Mouse (Mus musculus): ENCODE measurements around the gene Trdn. TPM values are rescaled to one million over a fixed set of nuclear protein-coding genes. Genes with fewer than 3 reads are reported as not detected.

Gene Trdn
- polyA plus RNA-seq (2012; fragmentation: generic; extraction: Trizol) = 10.8 TPM

DNA sequence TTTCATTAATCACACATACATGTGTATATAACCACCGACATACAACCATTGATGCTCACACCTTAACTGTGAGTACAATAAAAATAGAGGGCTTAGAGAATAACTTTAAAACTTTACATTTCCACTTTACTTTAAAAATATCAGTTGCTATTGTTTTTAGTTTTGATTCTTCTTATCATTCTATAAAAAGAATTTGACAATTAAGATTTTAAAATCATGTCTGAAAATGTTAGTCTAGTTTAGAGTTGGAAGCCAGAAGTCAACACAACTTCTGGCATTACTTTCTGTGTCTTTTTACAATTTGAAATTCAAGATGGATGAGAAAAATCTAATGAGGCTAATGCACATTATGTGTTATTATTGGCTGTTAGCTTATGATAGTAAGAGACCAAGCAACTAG lies at the start of gene Trdn:
TSS of gene Trdn (plus strand) at position 301 of the 400 bp plus-strand sequence.
- no peak within 1 kb of the TSS for H3K4me3 ChIP-seq
- H3K79me2 ChIP-seq (ENCODE audit: control insufficient read depth, insufficient read depth) = no peaks in the 10 kb centered on the region
- no peaks in the 10 kb centered on the region for H3K27me3 ChIP-seq (ENCODE audit: control insufficient read depth, insufficient read depth, insufficient read length)
- H3K36me3 ChIP-seq (ENCODE audit: control insufficient read depth, insufficient read depth) = no peaks in the 10 kb centered on the region
- H3ac ChIP-seq (ENCODE audit: control insufficient read depth, insufficient read length) = no peak within 1 kb of the TSS
- H3K4me2 ChIP-seq (ENCODE audit: low read depth) = no peak within 1 kb of the TSS
- TF ChIP-seq CEBPB (IDR thresholded peaks at IDR 0.05; ENCODE audit: insufficient read depth, poor library complexity, severe bottlenecking) = no peak
- no peak for TF ChIP-seq POLR2A (IDR thresholded peaks at IDR 0.05; ENCODE audit: insufficient read length, low read depth)
- TF ChIP-seq TCF3 (IDR thresholded peaks at IDR 0.05; ENCODE audit: insufficient read length, low read depth) = no peak
- no peak for TF ChIP-seq TCF12 (IDR thresholded peaks at IDR 0.05; ENCODE audit: insufficient read depth, poor library complexity, severe bottlenecking)
- TF ChIP-seq E2F4 (IDR thresholded peaks at IDR 0.05; ENCODE audit: insufficient read depth) = no peak
- TF ChIP-seq REST (IDR thresholded peaks at IDR 0.05; ENCODE audit: insufficient read depth, insufficient read length) = no peak
- TF ChIP-seq USF1 (IDR thresholded peaks at IDR 0.05; ENCODE audit: low read depth) = no peak
- no peak for TF ChIP-seq MYOD1 (IDR thresholded peaks at IDR 0.05; ENCODE audit: control insufficient read depth in 1 of 3, insufficient read length in 2 of 3, low read depth in 2 of 3)
- TF ChIP-seq MYOG (IDR thresholded peaks at IDR 0.05; ENCODE audit: control insufficient read depth in 1 of 3, insufficient read depth in 1 of 3, insufficient read length in 2 of 3, low read depth in 2 of 3) = no peak
- TF ChIP-seq MAX (IDR thresholded peaks at IDR 0.05; ENCODE audit: low read depth) = no peak
- TF ChIP-seq POLR2AphosphoS2 (IDR thresholded peaks at IDR 0.05; ENCODE audit: insufficient read length, low read depth) = no peak
- no peak for TF ChIP-seq SRF (IDR thresholded peaks at IDR 0.05; ENCODE audit: control insufficient read depth, insufficient read length, low read depth)

GRCm38 (mm10) chr10:33060771-33061170 lies 19.6 kb upstream of the Trdn start:
- H3K27me3 ChIP-seq (ENCODE audit: control insufficient read depth, insufficient read depth, insufficient read length) = no peaks in the 10 kb centered on the region
- no peaks in the 10 kb centered on the region for H3K79me2 ChIP-seq (ENCODE audit: control insufficient read depth, insufficient read depth)
- H3K4me3 ChIP-seq = no peak overlapping the region
- TF ChIP-seq MYOG (IDR thresholded peaks at IDR 0.05; ENCODE audit: control insufficient read depth in 1 of 3, insufficient read depth in 1 of 3, insufficient read length in 2 of 3, low read depth in 2 of 3) (no peak), TCF12 (IDR thresholded peaks at IDR 0.05; ENCODE audit: insufficient read depth, poor library complexity, severe bottlenecking) (no peak), SRF (IDR thresholded peaks at IDR 0.05; ENCODE audit: control insufficient read depth, insufficient read length, low read depth) (no peak), USF1 (IDR thresholded peaks at IDR 0.05; ENCODE audit: low read depth) (no peak), POLR2A (IDR thresholded peaks at IDR 0.05; ENCODE audit: insufficient read length, low read depth) (no peak), MAX (IDR thresholded peaks at IDR 0.05; ENCODE audit: low read depth) (no peak), MYOD1 (IDR thresholded peaks at IDR 0.05; ENCODE audit: control insufficient read depth in 1 of 3, insufficient read length in 2 of 3, low read depth in 2 of 3) (no peak)
- no peak overlapping the region for H3ac ChIP-seq (ENCODE audit: control insufficient read depth, insufficient read length)
- no peaks in the 10 kb centered on the region for H3K36me3 ChIP-seq (ENCODE audit: control insufficient read depth, insufficient read depth)
- H3K4me2 ChIP-seq (ENCODE audit: low read depth) = no peak overlapping the region

DNA sequence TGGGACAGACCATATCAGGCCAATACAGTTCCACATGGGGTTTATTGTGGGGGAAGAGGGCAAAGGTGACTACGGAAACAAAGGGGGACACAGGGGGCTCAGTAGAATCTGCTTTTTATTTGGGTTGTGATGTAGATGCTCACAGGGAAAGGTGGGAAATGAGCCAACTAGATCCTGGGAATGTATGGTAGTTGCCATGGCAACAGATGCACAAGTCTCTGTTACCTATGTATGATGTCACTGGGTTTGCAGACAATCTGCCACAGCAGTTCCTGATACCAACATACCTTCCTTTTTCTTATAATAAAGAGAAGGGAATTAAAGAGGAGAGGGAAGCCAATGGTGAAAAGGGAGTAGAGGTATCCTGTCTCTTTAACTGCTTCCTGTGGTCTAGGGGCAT lies 14.8 kb upstream of the Trdn start:
- Histone ChIP-seq H3K36me3 (ENCODE audit: control insufficient read depth, insufficient read depth) (no peaks in the 10 kb centered on the region), H3K4me3 (no peak overlapping the region), H3K79me2 (ENCODE audit: control insufficient read depth, insufficient read depth) (no peaks in the 10 kb centered on the region), H3K4me2 (ENCODE audit: low read depth) (no peak overlapping the region), H3ac (ENCODE audit: control insufficient read depth, insufficient read length) (no peak overlapping the region), H3K27me3 (ENCODE audit: control insufficient read depth, insufficient read depth, insufficient read length) (no peaks in the 10 kb centered on the region)
- no peak for TF ChIP-seq POLR2AphosphoS2 (IDR thresholded peaks at IDR 0.05; ENCODE audit: insufficient read length, low read depth)
- TF ChIP-seq SRF (IDR thresholded peaks at IDR 0.05; ENCODE audit: control insufficient read depth, insufficient read length, low read depth) = no peak
- no peak for TF ChIP-seq MYOD1 (IDR thresholded peaks at IDR 0.05; ENCODE audit: control insufficient read depth in 1 of 3, insufficient read length in 2 of 3, low read depth in 2 of 3)
- TF ChIP-seq E2F4 (IDR thresholded peaks at IDR 0.05; ENCODE audit: insufficient read depth) = no peak

DNA sequence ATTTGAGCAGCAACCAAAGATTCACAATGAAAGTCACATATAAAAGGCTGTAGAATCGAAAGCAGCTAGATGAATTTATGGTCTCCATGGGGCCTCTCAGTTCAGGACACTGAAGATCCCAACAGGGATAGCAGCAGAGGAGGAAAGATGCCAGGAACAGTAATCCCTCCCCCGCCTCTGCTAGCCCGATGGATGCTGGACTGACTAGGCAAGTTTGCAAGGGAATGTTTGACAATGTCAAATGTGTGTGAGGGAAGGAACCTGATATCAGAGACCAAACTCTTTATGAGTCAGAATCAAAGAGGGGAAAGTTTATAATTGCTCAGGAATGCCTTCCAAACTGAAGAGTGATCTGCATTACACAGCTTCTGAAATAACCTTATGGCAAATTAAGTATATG lies 7.2 kb upstream of the Trdn start:
- no peaks in the 10 kb centered on the region for H3K79me2 ChIP-seq (ENCODE audit: control insufficient read depth, insufficient read depth)
- H3ac ChIP-seq (ENCODE audit: control insufficient read depth, insufficient read length) = no peak overlapping the region
- H3K27me3 ChIP-seq (ENCODE audit: control insufficient read depth, insufficient read depth, insufficient read length) = no peaks in the 10 kb centered on the region
- TF ChIP-seq MYOD1 (IDR thresholded peaks at IDR 0.05; ENCODE audit: control insufficient read depth in 1 of 3, insufficient read length in 2 of 3, low read depth in 2 of 3) = peak in 2 of 3 experiments; percentile 18 to 35
- TF ChIP-seq TCF12 (IDR thresholded peaks at IDR 0.05; ENCODE audit: insufficient read depth, poor library complexity, severe bottlenecking) = no peak
- H3K4me3 ChIP-seq = no peak overlapping the region
- H3K4me2 ChIP-seq (ENCODE audit: low read depth) = peak overlapping the region; percentile 37
- no peaks in the 10 kb centered on the region for H3K36me3 ChIP-seq (ENCODE audit: control insufficient read depth, insufficient read depth)

- no peak overlapping the region for H3ac ChIP-seq (ENCODE audit: control insufficient read depth, insufficient read length)
- no peak overlapping the region for H3K4me2 ChIP-seq (ENCODE audit: low read depth)
- no peak for TF ChIP-seq REST (IDR thresholded peaks at IDR 0.05; ENCODE audit: insufficient read depth, insufficient read length)
- no peak for TF ChIP-seq TCF3 (IDR thresholded peaks at IDR 0.05; ENCODE audit: insufficient read length, low read depth)
- no peak for TF ChIP-seq CEBPB (IDR thresholded peaks at IDR 0.05; ENCODE audit: insufficient read depth, poor library complexity, severe bottlenecking)
- TF ChIP-seq MYOG (IDR thresholded peaks at IDR 0.05; ENCODE audit: control insufficient read depth in 1 of 3, insufficient read depth in 1 of 3, insufficient read length in 2 of 3, low read depth in 2 of 3) = no peak
- no peak for TF ChIP-seq USF1 (IDR thresholded peaks at IDR 0.05; ENCODE audit: low read depth)
- TF ChIP-seq SRF (IDR thresholded peaks at IDR 0.05; ENCODE audit: control insufficient read depth, insufficient read length, low read depth) = no peak
- no peak for TF ChIP-seq MAX (IDR thresholded peaks at IDR 0.05; ENCODE audit: low read depth)
- TF ChIP-seq POLR2A (IDR thresholded peaks at IDR 0.05; ENCODE audit: insufficient read length, low read depth) = no peak
- no peak for TF ChIP-seq POLR2AphosphoS2 (IDR thresholded peaks at IDR 0.05; ENCODE audit: insufficient read length, low read depth)
- H3K4me3 ChIP-seq = no peak overlapping the region
- H3K27me3 ChIP-seq (ENCODE audit: control insufficient read depth, insufficient read depth, insufficient read length) = no peaks in the 10 kb centered on the region
- H3K36me3 ChIP-seq (ENCODE audit: control insufficient read depth, insufficient read depth) = no peaks in the 10 kb centered on the region
- H3K79me2 ChIP-seq (ENCODE audit: control insufficient read depth, insufficient read depth) = no peaks in the 10 kb centered on the region
Observed at GRCm38 (mm10) chr10:33082151-33082844, 1.9 kb downstream of the Trdn start.
